Mouse (Mus musculus) kidney, postnatal 4 days (tissue): ENCODE measurements around the gene Arhgap42.

Experiments
- DNase-seq, 2 experiments: peaks; one replicate each; pipeline ENCODE4 v3.0.0; 2021; ENCODE audit warnings: mixed read lengths in 2 of 2

Gene Arhgap42

GRCm38 (mm10) chr9:9001170-9001569 is 237.7 kb downstream of the Arhgap42 start:
- no peak for DNase-seq

- DNase-seq = no peak
Observed at GRCm38 (mm10) chr9:8996494-8996893, 242.4 kb downstream of the Arhgap42 start.

GRCm38 (mm10) chr9:8982315-8982714 is 256.6 kb downstream of the Arhgap42 start:
- DNase-seq = peak; percentile 11 to 12

DNA sequence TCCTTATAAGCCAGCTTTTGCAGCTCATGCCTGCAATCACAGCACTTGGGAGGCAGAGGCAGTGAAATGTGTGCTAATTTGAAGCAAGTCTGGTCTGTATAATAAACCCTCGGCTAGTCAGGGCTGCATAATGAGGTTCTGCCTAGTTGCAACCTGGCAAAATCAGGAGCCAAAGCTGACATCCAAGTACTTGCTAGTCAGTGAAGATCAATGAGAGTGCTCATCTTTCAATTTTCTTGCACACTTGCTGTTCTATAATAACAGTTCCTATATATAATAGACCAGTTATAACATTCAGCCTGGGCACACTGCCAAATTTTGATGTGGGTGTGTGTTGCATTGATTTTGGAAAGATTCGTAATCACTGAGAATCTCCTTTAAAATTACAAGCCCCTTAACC is 261.1 kb downstream of the Arhgap42 start:
- no peak for DNase-seq

DNA sequence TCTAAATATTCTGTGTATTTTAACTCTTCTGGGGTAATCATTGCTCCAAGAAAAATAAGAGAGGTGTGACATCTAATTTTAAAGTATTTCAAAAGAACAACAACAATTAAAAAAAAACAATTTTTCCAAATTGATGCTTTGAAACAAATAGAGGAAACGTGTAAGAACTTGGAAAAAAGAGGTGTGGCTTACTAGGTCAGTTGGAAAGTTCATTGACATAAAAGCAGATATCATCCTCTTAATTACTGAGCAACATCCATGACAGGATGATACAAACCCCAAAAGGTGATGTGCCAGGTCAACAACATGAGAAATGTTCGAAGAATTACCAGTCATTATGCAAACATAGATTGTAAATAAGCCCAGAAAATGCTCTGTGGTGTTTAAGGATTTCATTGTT is 267.4 kb downstream of the Arhgap42 start, which contains the start of gene Gm16485:
Gene Gm16485 (plus strand): TSS at position 301 of the 400 bp plus-strand sequence.
- no peak for DNase-seq

GRCm38 (mm10) chr9:8970240-8970639 is 268.7 kb downstream of the Arhgap42 start:
- peak; percentile 13 to 26 for DNase-seq

GRCm38 (mm10) chr9:8964512-8965133 is 274.3 kb downstream of the Arhgap42 start:
- peak; percentile 65 to 67 for DNase-seq

- DNase-seq = no peak
Observed at GRCm38 (mm10) chr9:8953306-8953705, 285.6 kb downstream of the Arhgap42 start.
